Mouse (Mus musculus) limb, embryonic 11.5 days (tissue): ENCODE data around the gene Zcwpw1. TPM values are rescaled to one million over a fixed set of nuclear protein-coding genes. Genes with fewer than 3 reads are reported as not detected.

ENCODE experiments used
- ATAC-seq: fragments of 200-750 bp; cut with Nextera tagmentation; 2 replicates; pipeline ENCODE4 v1.8.0; 2017; ENCODE audit warnings: low read depth; ENCODE audit not compliant: insufficient number of reproducible peaks, low FRiP score, low TSS enrichment
- DNase-seq: peaks from one replicate; pipeline ENCODE4 v3.0.0-alpha.2; 2015; ENCODE audit warnings: low spot score
- H3K27ac ChIP-seq: fragments of 300-500 bp; sonication (generic); replicated peaks from 2 replicates; pipeline ENCODE4 v1.5.1; 2014; ENCODE audit warnings: low read depth, mild to moderate bottlenecking, low read length
- H3K27me3 ChIP-seq: fragments of 300-500 bp; sonication (generic); 2 replicates; pipeline ENCODE4 v1.6.1; 2014; ENCODE audit warnings: mild to moderate bottlenecking, low read length, mixed read lengths; ENCODE audit not compliant: control insufficient read depth, insufficient read depth
- H3K36me3 ChIP-seq: fragments of 300-500 bp; sonication (generic); 2 replicates; pipeline ENCODE4 v1.6.1; 2014; ENCODE audit warnings: mild to moderate bottlenecking, low read length, moderate library complexity, mixed read lengths; ENCODE audit not compliant: control insufficient read depth, insufficient read depth
- H3K4me1 ChIP-seq: fragments of 300-500 bp; sonication (generic); 2 replicates; pipeline ENCODE4 v1.6.1; 2014; ENCODE audit warnings: low read length, mixed read lengths; ENCODE audit not compliant: control insufficient read depth, insufficient read depth
- H3K4me2 ChIP-seq: fragments of 300-500 bp; sonication (generic); 2 replicates; pipeline ENCODE4 v1.6.1; 2014; ENCODE audit warnings: low read depth, mild to moderate bottlenecking, moderate library complexity; ENCODE audit not compliant: severe bottlenecking
- H3K4me3 ChIP-seq: fragments of 300-500 bp; sonication (generic); 2 replicates; pipeline ENCODE4 v1.5.1; 2014; ENCODE audit warnings: low read depth, low read length
- H3K9ac ChIP-seq: fragments of 300-500 bp; sonication (generic); 2 replicates; pipeline ENCODE4 v1.6.1; 2014; ENCODE audit warnings: mild to moderate bottlenecking, low read length
- H3K9me3 ChIP-seq: fragments of 300-500 bp; sonication (generic); 2 replicates; pipeline ENCODE4 v1.6.1; 2016; ENCODE audit warnings: low read length; ENCODE audit not compliant: control insufficient read depth
- WGBS: fragments of 180-500 bp; shearing (Covaris S2); extraction: QIAGEN DNeasy Blood & Tissue Kit; methylation state at CpG from one replicate; pipeline ENCODE4 v1.1.7; 2014; 5-methylcytosine and 5-hydroxymethylcytosine counted together
- polyA plus RNA-seq: library from polyadenylated mRNA; unstranded; fragments of >200 nt; fragmentation: Nextera tagmentation; extraction: Ambion mirVana; gene quantifications from 2 replicates; pipeline ENCODE4 v1.2.1, GENCODE M21; 2014

Gene Zcwpw1
- polyA plus RNA-seq, 1 experiment from 2014 or later = 19.6 TPM

- Histone ChIP-seq H3K4me3 (no peak overlapping the region), H3K9me3 (no peaks in the 10 kb centered on the region), H3K27ac (0 out of 2 replicates have a peak overlapping the region, but pooled peaks have one; percentile 6), H3K4me1 (no peaks in the 10 kb centered on the region), H3K27me3 (no peaks in the 10 kb centered on the region), H3K4me2 (no peak overlapping the region), H3K9ac (no peak overlapping the region), H3K36me3 (peaks cover 17% of the 10 kb centered on the region; the same call in 1 of the 2 replicates)
- no peak for ATAC-seq
- 40% methylated on average over 4 of the region's 4 CpGs for WGBS
- peak; percentile 76 for DNase-seq
Measured at GRCm38 (mm10) chr5:137759971-137760412, 27.6 kb upstream of the Zcwpw1 start.

GRCm38 (mm10) chr5:137764609-137765340 is 22.8 kb upstream of the Zcwpw1 start:
- H3K9me3 ChIP-seq = no peaks in the 10 kb centered on the region
- 0 out of 2 replicates have a peak, but pooled peaks cover 1% of the 10 kb centered on the region for H3K36me3 ChIP-seq
- DNase-seq (no peak), ATAC-seq (no peak)
- H3K4me1 ChIP-seq = no peaks in the 10 kb centered on the region
- H3K27ac ChIP-seq = no peak overlapping the region
- H3K27me3 ChIP-seq = no peaks in the 10 kb centered on the region
- H3K4me3 ChIP-seq = no peak overlapping the region
- H3K9ac ChIP-seq = no peak overlapping the region
- no peak overlapping the region for H3K4me2 ChIP-seq
- 64% methylated on average over 9 of the region's 9 CpGs for WGBS

GRCm38 (mm10) chr5:137766270-137766669 is 21.3 kb upstream of the Zcwpw1 start:
- Histone ChIP-seq H3K9ac (no peak overlapping the region), H3K4me2 (no peak overlapping the region), H3K9me3 (no peaks in the 10 kb centered on the region), H3K36me3 (no peaks in the 10 kb centered on the region), H3K4me1 (no peaks in the 10 kb centered on the region), H3K27ac (no peak overlapping the region), H3K4me3 (no peak overlapping the region), H3K27me3 (no peaks in the 10 kb centered on the region)
- ATAC-seq = no peak
- WGBS = 62% methylated on average over 3 of the region's 3 CpGs
- DNase-seq = no peak

- Histone ChIP-seq H3K36me3 (no peaks in the 10 kb centered on the region), H3K9me3 (no peaks in the 10 kb centered on the region), H3K27ac (no peak overlapping the region), H3K4me2 (no peak overlapping the region), H3K4me1 (no peaks in the 10 kb centered on the region), H3K9ac (no peak overlapping the region), H3K27me3 (no peaks in the 10 kb centered on the region), H3K4me3 (no peak overlapping the region)
- no peak for DNase-seq
- ATAC-seq = no peak; the same call in 1 of the 2 replicates
- WGBS = 65% methylated on average over 1 of the region's 1 CpGs
Measured at GRCm38 (mm10) chr5:137768475-137768874, 19.1 kb upstream of the Zcwpw1 start.

- peak; percentile 70 for DNase-seq
- ATAC-seq = no peak
- Histone ChIP-seq H3K27me3 (no peaks in the 10 kb centered on the region), H3K9me3 (no peaks in the 10 kb centered on the region), H3K9ac (no peak overlapping the region), H3K4me1 (no peaks in the 10 kb centered on the region), H3K27ac (no peak overlapping the region), H3K4me3 (no peak overlapping the region), H3K4me2 (no peak overlapping the region), H3K36me3 (no peaks in the 10 kb centered on the region)
- WGBS = 43% methylated on average over 2 of the region's 2 CpGs
Measured at GRCm38 (mm10) chr5:137770709-137771108, 16.9 kb upstream of the Zcwpw1 start.

- Histone ChIP-seq H3K9me3 (no peaks in the 10 kb centered on the region), H3K27me3 (no peaks in the 10 kb centered on the region), H3K4me3 (no peak overlapping the region), H3K27ac (no peak overlapping the region), H3K4me1 (no peaks in the 10 kb centered on the region), H3K9ac (no peak overlapping the region), H3K36me3 (no peaks in the 10 kb centered on the region), H3K4me2 (no peak overlapping the region)
- no peak for ATAC-seq
- no peak for DNase-seq
Measured at GRCm38 (mm10) chr5:137772755-137773154, 14.8 kb upstream of the Zcwpw1 start.

- no peak overlapping the region for H3K9ac ChIP-seq
- 0 out of 2 replicates have a peak, but pooled peaks cover 7% of the 10 kb centered on the region for H3K4me1 ChIP-seq
- H3K4me2 ChIP-seq = no peak overlapping the region
- no peaks in the 10 kb centered on the region for H3K27me3 ChIP-seq
- ATAC-seq = no peak
- WGBS = 94% methylated on average over 2 of the region's 2 CpGs
- H3K9me3 ChIP-seq = no peaks in the 10 kb centered on the region
- H3K4me3 ChIP-seq = no peak overlapping the region
- DNase-seq = no peak
- H3K36me3 ChIP-seq = no peaks in the 10 kb centered on the region; the same call in 1 of the 2 replicates
- no peak overlapping the region for H3K27ac ChIP-seq
Measured at GRCm38 (mm10) chr5:137775587-137776290, 11.9 kb upstream of the Zcwpw1 start.

- ATAC-seq (peak; percentile 46; the same call in 1 of the 2 replicates), DNase-seq (no peak)
- 0 out of 2 replicates have a peak, but pooled peaks cover 7% of the 10 kb centered on the region for H3K4me1 ChIP-seq
- H3K9ac ChIP-seq = no peak overlapping the region
- H3K27ac ChIP-seq = no peak overlapping the region
- 34% methylated on average over 5 of the region's 5 CpGs for WGBS
- H3K4me2 ChIP-seq = no peak overlapping the region
- H3K4me3 ChIP-seq = no peak overlapping the region
- H3K36me3 ChIP-seq = peaks cover 3% of the 10 kb centered on the region
- no peaks in the 10 kb centered on the region for H3K9me3 ChIP-seq
- no peaks in the 10 kb centered on the region for H3K27me3 ChIP-seq
Measured at GRCm38 (mm10) chr5:137776408-137776918, 11.1 kb upstream of the Zcwpw1 start.
